Mouse (Mus musculus): ENCODE results near the gene Palm3. TPM values are rescaled to one million over a fixed set of nuclear protein-coding genes. Genes with fewer than 3 reads are reported as not detected.

The Palm3 gene
- polyA plus RNA-seq, 1 experiment from 2014 or later: 0.96 TPM

DNA sequence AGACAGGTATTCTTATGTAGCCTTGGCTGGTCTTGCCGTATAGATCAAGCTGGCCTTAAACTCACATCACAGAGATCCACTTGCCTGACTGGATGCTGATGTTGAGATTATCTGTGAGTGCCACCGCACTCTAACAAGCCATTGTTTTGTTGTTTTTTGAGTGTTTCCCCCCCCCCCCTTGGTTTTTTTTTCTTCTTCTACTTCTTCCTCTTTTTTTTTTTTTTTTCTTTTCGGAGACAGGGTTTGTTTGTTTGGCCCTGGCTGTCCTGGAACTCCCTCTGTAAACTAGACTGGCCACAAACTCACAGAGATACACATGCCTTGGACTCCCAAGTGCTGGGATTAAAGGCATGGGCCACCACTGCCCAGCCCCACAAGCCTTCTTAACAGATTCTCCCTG, 27.2 kb upstream of the Palm3 start:
- DNase-seq (ENCODE audit: low spot score): no peak
- no peaks in the 10 kb centered on the region for H3K9me3 ChIP-seq (ENCODE audit: control insufficient read depth, low read length)
- WGBS: 72% methylated on average over 3 of the region's 3 CpGs

DNA sequence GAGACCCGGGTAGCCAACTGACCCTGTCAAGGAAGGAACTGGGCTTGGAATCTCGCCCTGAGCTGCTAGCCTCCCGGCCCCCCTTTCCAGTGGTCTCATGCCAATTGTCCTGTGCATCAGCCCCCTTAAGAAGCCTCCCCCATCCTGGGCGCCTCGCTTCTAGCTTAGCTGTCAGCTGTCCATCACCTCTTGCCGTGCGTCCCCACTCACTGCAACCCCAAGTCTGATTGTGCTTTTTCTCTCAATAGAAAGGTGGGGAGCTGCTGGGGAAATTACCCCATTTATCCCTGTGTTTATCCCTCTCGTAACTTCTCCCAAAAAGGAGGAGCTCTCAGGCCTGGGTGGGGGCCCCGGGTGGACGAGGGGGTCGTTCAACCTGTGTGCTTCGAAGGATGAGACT, 25.3 kb upstream of the Palm3 start:
- peaks cover 7% of the 10 kb centered on the region for H3K36me3 ChIP-seq (ENCODE audit: control insufficient read depth, insufficient read depth, low read length)
- H3K9me3 ChIP-seq (ENCODE audit: control insufficient read depth, low read length): no peaks in the 10 kb centered on the region
- DNase-seq (ENCODE audit: low spot score): no peak
- 32% methylated on average over 12 of the region's 12 CpGs for WGBS
- H3K9ac ChIP-seq (ENCODE audit: low read length): no peak overlapping the region
- no peak for ATAC-seq (ENCODE audit: low FRiP score, low TSS enrichment)
- no peaks in the 10 kb centered on the region for H3K27me3 ChIP-seq (ENCODE audit: control insufficient read depth, insufficient read depth, low read length)
- peaks cover 10% of the 10 kb centered on the region for H3K4me1 ChIP-seq (replicated peaks; ENCODE audit: control insufficient read depth, insufficient read depth)
- TF ChIP-seq EP300 (optimal IDR thresholded peaks at IDR 0.05) (no peak), CTCF (IDR thresholded peaks at IDR 0.05; ENCODE audit: low read depth) (no peak)
- peak overlapping the region; percentile 92 for H3K4me2 ChIP-seq (replicated peaks; ENCODE audit: low read depth)
- H3K27ac ChIP-seq (replicated peaks): peak overlapping the region; percentile 92; the same call in 1 of the 2 replicates
- no peak overlapping the region for H3K4me3 ChIP-seq (ENCODE audit: low read depth, low read length)

More for the DNA sequence above, 27.2 kb upstream of the Palm3 start:
- Histone ChIP-seq H3K9ac (ENCODE audit: low read length) (no peak overlapping the region), H3K36me3 (ENCODE audit: control insufficient read depth, insufficient read depth, low read length) (peaks cover 8% of the 10 kb centered on the region), H3K4me3 (ENCODE audit: low read depth, low read length) (no peak overlapping the region), H3K4me1 (replicated peaks; ENCODE audit: control insufficient read depth, insufficient read depth) (peaks cover 4% of the 10 kb centered on the region), H3K4me2 (replicated peaks; ENCODE audit: low read depth) (no peak overlapping the region), H3K27me3 (ENCODE audit: control insufficient read depth, insufficient read depth, low read length) (no peaks in the 10 kb centered on the region), H3K27ac (replicated peaks) (no peak overlapping the region)
- ATAC-seq (ENCODE audit: low FRiP score, low TSS enrichment): no peak
- TF ChIP-seq CTCF (IDR thresholded peaks at IDR 0.05; ENCODE audit: low read depth) (no peak), EP300 (optimal IDR thresholded peaks at IDR 0.05) (no peak)

DNA sequence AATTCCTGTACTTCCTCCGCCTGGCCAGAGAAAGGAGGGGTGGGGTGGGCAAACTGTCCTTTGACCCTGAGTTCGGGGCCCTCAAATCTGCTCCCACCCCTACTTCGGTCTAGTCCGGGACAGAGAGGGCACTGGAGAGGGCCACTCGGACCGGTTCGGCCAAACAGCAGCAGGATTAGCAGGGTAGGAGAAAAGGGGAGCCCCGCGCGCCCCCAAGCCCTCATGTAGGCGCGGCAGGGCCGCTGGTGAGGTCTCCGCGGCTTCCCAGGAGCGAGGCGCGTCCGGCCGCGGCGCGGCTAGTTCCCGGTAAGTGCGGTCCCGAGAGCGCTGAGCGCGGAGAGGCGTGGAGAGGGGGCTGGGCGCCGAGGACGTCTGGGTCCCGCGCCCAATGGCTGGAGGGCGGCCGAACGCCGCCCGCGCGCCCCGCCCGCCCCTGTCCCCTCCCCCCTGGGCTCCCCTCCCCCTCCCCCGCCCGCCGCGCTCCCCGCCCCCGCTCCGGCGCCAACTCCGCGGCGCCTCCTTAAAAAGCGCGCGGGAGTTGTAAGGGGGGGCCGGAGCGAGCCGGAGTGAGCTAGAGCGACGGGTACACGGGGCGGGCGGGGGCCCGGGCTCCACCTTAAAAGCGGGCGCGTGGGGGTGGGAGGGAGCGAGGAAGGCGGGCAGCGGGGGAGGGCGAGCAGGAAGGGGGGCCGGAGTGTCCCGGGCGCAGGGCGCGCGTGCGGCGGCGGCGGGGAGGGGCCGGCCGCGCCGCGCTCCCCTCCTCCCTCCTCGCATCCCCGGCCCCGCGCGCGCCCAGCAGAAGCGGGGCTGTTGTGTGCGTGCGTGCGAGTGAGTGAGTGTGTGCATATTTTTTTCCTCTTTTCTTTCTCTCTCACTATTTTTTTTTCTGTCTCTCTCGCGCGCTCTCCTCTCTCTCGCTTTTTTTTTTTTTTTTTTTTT, 24.4 kb upstream of the Palm3 start:
- H3K36me3 ChIP-seq (ENCODE audit: control insufficient read depth, insufficient read depth, low read length): peaks cover 6% of the 10 kb centered on the region
- ATAC-seq (ENCODE audit: low FRiP score, low TSS enrichment) (peak; percentile 87), DNase-seq (ENCODE audit: low spot score) (peak; percentile 89)
- H3K4me3 ChIP-seq (ENCODE audit: low read depth, low read length): peak overlapping the region; percentile 71
- no peaks in the 10 kb centered on the region for H3K9me3 ChIP-seq (ENCODE audit: control insufficient read depth, low read length)
- H3K9ac ChIP-seq (ENCODE audit: low read length): peak overlapping the region; percentile 66
- TF ChIP-seq EP300 (optimal IDR thresholded peaks at IDR 0.05) (no peak), CTCF (IDR thresholded peaks at IDR 0.05; ENCODE audit: low read depth) (no peak)
- H3K4me2 ChIP-seq (replicated peaks; ENCODE audit: low read depth): peak overlapping the region; percentile 92
- no peaks in the 10 kb centered on the region for H3K27me3 ChIP-seq (ENCODE audit: control insufficient read depth, insufficient read depth, low read length)
- peaks cover 10% of the 10 kb centered on the region for H3K4me1 ChIP-seq (replicated peaks; ENCODE audit: control insufficient read depth, insufficient read depth)
- peak overlapping the region; percentile 92 for H3K27ac ChIP-seq (replicated peaks)
- WGBS: 1% methylated on average over 46 of the region's 103 CpGs

DNA sequence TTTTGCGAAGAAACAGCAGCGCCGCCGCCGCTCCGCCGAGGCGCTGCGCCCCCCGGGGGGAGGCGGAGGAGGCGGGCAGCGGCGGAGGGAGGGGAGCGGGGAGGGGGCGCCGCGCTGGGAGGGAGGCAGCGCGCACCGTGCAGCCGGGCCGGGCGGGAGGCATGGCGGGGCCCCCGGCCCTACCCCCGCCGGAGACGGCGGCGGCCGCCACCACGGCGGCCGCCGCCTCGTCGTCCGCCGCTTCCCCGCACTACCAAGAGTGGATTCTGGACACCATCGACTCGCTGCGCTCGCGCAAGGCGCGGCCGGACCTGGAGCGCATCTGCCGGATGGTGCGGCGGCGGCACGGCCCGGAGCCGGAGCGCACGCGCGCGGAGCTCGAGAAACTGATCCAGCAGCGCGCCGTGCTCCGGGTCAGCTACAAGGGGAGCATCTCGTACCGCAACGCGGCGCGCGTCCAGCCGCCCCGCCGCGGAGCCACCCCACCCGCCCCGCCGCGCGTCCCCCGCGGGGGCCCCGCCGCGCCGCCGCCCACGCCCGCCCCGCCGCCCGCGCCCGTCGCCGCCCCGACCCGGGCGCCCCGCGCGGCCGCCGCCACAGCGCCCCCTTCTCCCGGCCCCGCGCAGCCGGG, 23.6 kb upstream of the Palm3 start, which contains the start of gene Samd1:
Gene Samd1 (plus strand): TSS at position 162 of the 631 bp plus-strand sequence.
- ATAC-seq (ENCODE audit: low FRiP score, low TSS enrichment): 0 out of 2 replicates have a peak, but pooled peaks have one; percentile 3
- peak; percentile 58 for DNase-seq (ENCODE audit: low spot score)
- TF ChIP-seq EP300 (optimal IDR thresholded peaks at IDR 0.05) (no peak), CTCF (IDR thresholded peaks at IDR 0.05; ENCODE audit: low read depth) (no peak)

DNA sequence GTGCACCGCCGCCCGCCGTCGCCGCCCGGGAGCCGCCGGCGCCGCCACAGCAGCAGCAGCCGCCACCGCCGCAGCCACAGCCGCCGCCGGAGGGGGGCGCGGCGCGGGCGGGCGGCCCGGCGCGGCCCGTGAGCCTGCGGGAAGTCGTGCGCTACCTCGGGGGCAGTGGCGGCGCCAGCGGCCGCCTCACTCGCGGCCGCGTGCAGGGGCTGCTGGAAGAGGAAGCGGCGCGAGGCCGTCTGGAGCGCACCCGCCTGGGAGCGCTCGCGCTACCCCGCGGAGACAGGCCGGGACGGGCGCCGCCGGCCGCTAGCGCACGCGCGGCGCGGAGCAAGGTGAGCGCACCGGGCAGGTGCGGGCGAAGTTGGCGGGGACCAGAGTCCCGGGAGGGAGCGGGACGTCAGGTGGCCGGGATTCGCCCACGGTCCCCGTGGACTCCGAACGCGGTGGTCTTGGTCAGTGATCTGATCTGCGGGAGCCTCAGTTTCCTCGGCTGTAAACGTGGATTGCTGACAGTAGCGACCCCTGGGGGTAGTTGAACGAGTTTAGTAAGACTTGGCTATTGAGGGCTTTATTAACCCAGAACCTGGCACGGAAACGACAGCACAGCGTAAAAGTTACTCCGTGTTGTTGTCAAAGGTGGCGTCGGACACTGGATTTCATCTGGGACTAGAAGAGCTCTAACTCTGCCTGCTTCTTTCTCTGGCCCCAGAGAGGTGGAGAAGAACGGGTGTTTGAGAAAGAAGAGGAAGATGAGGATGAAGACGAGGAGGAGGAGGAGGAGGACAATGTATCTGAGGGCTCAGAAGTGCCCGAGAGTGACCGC, 22.8 kb upstream of the Palm3 start:
- no peaks in the 10 kb centered on the region for H3K27me3 ChIP-seq (ENCODE audit: control insufficient read depth, insufficient read depth, low read length)
- peak; percentile 65 for DNase-seq (ENCODE audit: low spot score)
- ATAC-seq (ENCODE audit: low FRiP score, low TSS enrichment): peak; percentile 27
- 1% methylated on average over 75 of the region's 92 CpGs for WGBS
- peak overlapping the region; percentile 92 for H3K27ac ChIP-seq (replicated peaks)
- H3K4me2 ChIP-seq (replicated peaks; ENCODE audit: low read depth): peak overlapping the region; percentile 92
- no peaks in the 10 kb centered on the region for H3K9me3 ChIP-seq (ENCODE audit: control insufficient read depth, low read length)
- H3K36me3 ChIP-seq (ENCODE audit: control insufficient read depth, insufficient read depth, low read length): peaks cover 6% of the 10 kb centered on the region; the same call in 1 of the 2 replicates
- TF ChIP-seq CTCF (IDR thresholded peaks at IDR 0.05; ENCODE audit: low read depth) (peak; percentile 66), EP300 (optimal IDR thresholded peaks at IDR 0.05) (no peak)
- peaks cover 10% of the 10 kb centered on the region for H3K4me1 ChIP-seq (replicated peaks; ENCODE audit: control insufficient read depth, insufficient read depth)
- H3K4me3 ChIP-seq (ENCODE audit: low read depth, low read length): peak overlapping the region; percentile 63
- peak overlapping the region; percentile 66 for H3K9ac ChIP-seq (ENCODE audit: low read length)

More for the DNA sequence above, 23.6 kb upstream of the Palm3 start, which contains the start of gene Samd1:
- H3K27ac ChIP-seq (replicated peaks): peak within 1 kb of the TSS; percentile 92
- H3K4me3 ChIP-seq (ENCODE audit: low read depth, low read length): peak within 1 kb of the TSS; percentile 71
- no peaks in the 10 kb centered on the region for H3K9me3 ChIP-seq (ENCODE audit: control insufficient read depth, low read length)
- H3K4me1 ChIP-seq (replicated peaks; ENCODE audit: control insufficient read depth, insufficient read depth): peaks cover 10% of the 10 kb centered on the region
- peak within 1 kb of the TSS; percentile 66 for H3K9ac ChIP-seq (ENCODE audit: low read length)
- H3K27me3 ChIP-seq (ENCODE audit: control insufficient read depth, insufficient read depth, low read length): no peaks in the 10 kb centered on the region
- under 1% methylated on average over 45 of the region's 112 CpGs for WGBS
- peaks cover 6% of the 10 kb centered on the region; the same call in 1 of the 2 replicates for H3K36me3 ChIP-seq (ENCODE audit: control insufficient read depth, insufficient read depth, low read length)
- H3K4me2 ChIP-seq (replicated peaks; ENCODE audit: low read depth): peak within 1 kb of the TSS; percentile 92

All from stomach, postnatal 0 days (tissue).